14 mouse cellular contexts compared by ENCODE assay signal in the genomic region with DNA sequence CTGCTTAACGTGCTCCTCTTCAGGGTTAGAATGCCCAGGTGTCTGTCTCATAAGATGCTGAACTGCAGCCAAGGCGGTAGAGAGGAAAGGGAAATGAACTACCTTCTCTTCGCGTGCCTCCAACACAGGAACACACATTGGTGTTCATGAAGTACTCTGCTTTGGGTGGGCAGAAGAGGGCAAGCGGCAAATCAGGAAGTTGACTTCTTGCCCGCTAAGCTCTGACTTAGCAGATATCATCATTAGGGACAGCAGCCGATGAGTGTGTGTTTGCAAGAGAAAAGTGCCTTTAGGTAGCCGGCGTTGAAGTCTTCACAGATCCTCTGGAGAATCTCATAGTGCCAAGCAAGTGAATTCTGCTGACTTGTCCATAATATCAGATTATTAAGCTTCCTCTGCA.
"Had no signal": no experiment of that assay in that cellular context is flagged by ENCODE, and none has a peak within 500 bp of the region (broad histone marks: within the 10 kb centered on the region; RNA-seq: fewer than 3 reads in every experiment).

No protein-coding gene starts in this region.

- H3K9ac ChIP-seq: liver, embryonic 14.5 days; lung, embryonic 14.5 days; midbrain, embryonic 13.5 days; midbrain, embryonic 15.5 days; neural tube, embryonic 12.5 days had no signal

- H3K9me3 ChIP-seq: midbrain, embryonic 13.5 days; midbrain, embryonic 15.5 days; neural tube, embryonic 12.5 days had no signal

- H3K36me3 ChIP-seq: midbrain, embryonic 13.5 days; midbrain, embryonic 15.5 days; neural tube, embryonic 12.5 days had no signal

- DNase-seq: lung, adult 18-20 months; lung, embryonic 14.5 days; lung, postnatal 10 days; right cerebral cortex, postnatal 25 days; right cerebral cortex, postnatal 4 days; spleen, adult 18-20 months; thymus, adult 18-20 months; thymus, postnatal 14 days; thymus, postnatal 36 days had no signal

- H3K27ac ChIP-seq: liver, embryonic 14.5 days; macrophage; midbrain, embryonic 13.5 days; midbrain, embryonic 15.5 days; neural tube, embryonic 12.5 days had no signal

- H3K27me3 ChIP-seq: midbrain, embryonic 13.5 days; midbrain, embryonic 15.5 days; neural tube, embryonic 12.5 days had no signal

- ATAC-seq: midbrain, embryonic 13.5 days; midbrain, embryonic 15.5 days had no signal

- H3K4me3 ChIP-seq: midbrain, embryonic 13.5 days; midbrain, embryonic 15.5 days; neural tube, embryonic 12.5 days had no signal

- H3K4me1 ChIP-seq: neural tube, embryonic 12.5 days had no signal
